Mouse (Mus musculus) forebrain, embryonic 10.5 days (tissue): ENCODE measurements around the gene Gm12253. TPM values are rescaled to one million over a fixed set of nuclear protein-coding genes. Genes with fewer than 3 reads are reported as not detected.

ENCODE experiments used
- DNase-seq: peaks from one replicate; pipeline ENCODE4 v3.0.0-alpha.2; 2017; ENCODE audit warnings: low spot score; ENCODE audit errors: extremely low spot score
- H3K27ac ChIP-seq: fragments of 300-500 bp; sonication (generic); 2 replicates; pipeline ENCODE4 v1.5.1; 2016; ENCODE audit warnings: mild to moderate bottlenecking
- H3K27me3 ChIP-seq: fragments of 300-500 bp; sonication (generic); 2 replicates; pipeline ENCODE4 v1.6.1; 2016; ENCODE audit warnings: mild to moderate bottlenecking; ENCODE audit not compliant: poor library complexity, severe bottlenecking
- H3K36me3 ChIP-seq: fragments of 300-500 bp; sonication (generic); replicated peaks from 2 replicates; pipeline ENCODE4 v1.6.1; 2016; ENCODE audit warnings: mild to moderate bottlenecking, moderate library complexity
- H3K4me1 ChIP-seq: fragments of 300-500 bp; sonication (generic); 2 replicates; pipeline ENCODE4 v1.6.1; 2016
- H3K4me3 ChIP-seq: fragments of 300-500 bp; sonication (generic); 2 replicates; pipeline ENCODE4 v1.5.1; 2016; ENCODE audit warnings: mild to moderate bottlenecking, moderate library complexity
- H3K9me3 ChIP-seq: fragments of 300-500 bp; sonication (generic); 2 replicates; pipeline ENCODE4 v1.6.1; 2016; ENCODE audit warnings: mild to moderate bottlenecking, moderate library complexity
- WGBS: fragments of 180-500 bp; shearing (Covaris S2); methylation state at CpG from one replicate; pipeline ENCODE4 v1.1.7; 2016; 5-methylcytosine and 5-hydroxymethylcytosine counted together
- polyA plus RNA-seq: library from polyadenylated mRNA; unstranded; fragments of >200 nt; fragmentation: Nextera tagmentation; extraction: Ambion mirVana; gene quantifications from 2 replicates; pipeline ENCODE4 v1.2.1, GENCODE M21; 2016

Gene Gm12253
- not detected in 2 replicates for polyA plus RNA-seq

GRCm38 (mm10) chr11:58432259-58432658, at the start of gene Gm12253:
Gene Gm12253 (plus strand): TSS chr11:58432559.
- Histone ChIP-seq H3K27me3 (no peaks in the 10 kb centered on the region), H3K36me3 (no peaks in the 10 kb centered on the region), H3K9me3 (no peaks in the 10 kb centered on the region), H3K4me3 (no peak within 1 kb of the TSS), H3K4me1 (no peaks in the 10 kb centered on the region), H3K27ac (no peak within 1 kb of the TSS)
- WGBS, result 92% methylated on average over 3 of the region's 3 CpGs
- no peak for DNase-seq

DNA sequence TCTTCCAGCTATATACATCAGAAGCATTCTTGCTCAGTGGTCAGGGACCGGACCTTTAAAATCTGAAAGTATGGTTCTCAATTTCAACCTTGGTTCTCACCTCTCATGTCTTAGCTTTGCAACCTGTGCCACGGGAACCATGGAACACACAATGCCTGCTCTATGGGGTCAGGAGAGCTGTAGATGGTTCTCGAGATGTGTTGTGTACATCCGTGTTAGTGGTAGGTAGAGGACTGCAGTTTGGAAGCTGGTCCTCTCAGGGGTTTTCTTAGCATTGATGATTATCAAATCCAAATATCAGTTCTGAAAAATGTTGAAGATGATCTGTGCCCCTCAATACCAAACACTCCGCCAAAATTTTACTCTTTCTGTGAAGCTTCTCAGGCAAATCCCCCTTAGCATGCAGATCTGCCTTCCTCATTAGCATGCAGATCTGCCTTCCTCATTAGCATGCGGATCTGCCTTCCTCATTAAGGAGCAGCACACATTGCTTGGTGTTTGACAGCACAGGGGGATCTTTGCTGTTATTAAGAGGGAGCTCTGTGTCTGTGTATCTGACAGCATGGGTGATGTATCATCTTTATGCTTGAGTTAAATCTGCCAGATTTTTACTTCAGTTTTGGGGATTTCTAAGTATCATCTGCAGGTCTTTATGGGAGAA, 32.2 kb upstream of the Gm12253 start:
- Histone ChIP-seq H3K9me3 (no peaks in the 10 kb centered on the region), H3K4me1 (peaks cover 20% of the 10 kb centered on the region), H3K27ac (peak overlapping the region; percentile 6; the same call in 1 of the 2 replicates), H3K4me3 (no peak overlapping the region), H3K36me3 (no peaks in the 10 kb centered on the region), H3K27me3 (no peaks in the 10 kb centered on the region)
- no peak for DNase-seq
- 53% methylated on average over 6 of the region's 6 CpGs for WGBS

GRCm38 (mm10) chr11:58400655-58401054, 31.7 kb upstream of the Gm12253 start:
- Histone ChIP-seq H3K4me1 (peaks cover 20% of the 10 kb centered on the region), H3K27me3 (no peaks in the 10 kb centered on the region), H3K9me3 (no peaks in the 10 kb centered on the region), H3K36me3 (no peaks in the 10 kb centered on the region), H3K27ac (0 out of 2 replicates have a peak overlapping the region, but pooled peaks have one; percentile 20), H3K4me3 (no peak overlapping the region)
- 58% methylated on average over 5 of the region's 5 CpGs for WGBS
- DNase-seq, result no peak

GRCm38 (mm10) chr11:58408066-58408465, 24.3 kb upstream of the Gm12253 start:
- H3K27ac ChIP-seq, result no peak overlapping the region
- DNase-seq, result no peak
- no peaks in the 10 kb centered on the region for H3K27me3 ChIP-seq
- no peak overlapping the region for H3K4me3 ChIP-seq
- H3K36me3 ChIP-seq, result no peaks in the 10 kb centered on the region
- WGBS, result 87% methylated on average over 3 of the region's 3 CpGs
- H3K9me3 ChIP-seq, result no peaks in the 10 kb centered on the region
- no peaks in the 10 kb centered on the region for H3K4me1 ChIP-seq

GRCm38 (mm10) chr11:58418336-58418735, 14.0 kb upstream of the Gm12253 start:
- WGBS, result 88% methylated on average over 3 of the region's 3 CpGs
- no peak overlapping the region for H3K27ac ChIP-seq
- no peaks in the 10 kb centered on the region for H3K4me1 ChIP-seq
- DNase-seq, result no peak
- no peaks in the 10 kb centered on the region for H3K9me3 ChIP-seq
- no peaks in the 10 kb centered on the region for H3K27me3 ChIP-seq
- H3K36me3 ChIP-seq, result no peaks in the 10 kb centered on the region
- H3K4me3 ChIP-seq, result no peak overlapping the region

- Histone ChIP-seq H3K4me3 (no peak within 1 kb of the TSS), H3K36me3 (no peaks in the 10 kb centered on the region), H3K9me3 (no peaks in the 10 kb centered on the region), H3K27ac (no peak within 1 kb of the TSS), H3K4me1 (no peaks in the 10 kb centered on the region), H3K27me3 (no peaks in the 10 kb centered on the region)
- DNase-seq, result no peak
- WGBS, result 71% methylated on average over 1 of the region's 1 CpGs
These were observed 11.5 kb upstream of the Gm12253 start, which contains the start of gene 1810065E05Rik for GRCm38 (mm10) chr11:58420815-58421214. Gene 1810065E05Rik (plus strand): TSS chr11:58421111.

- no peaks in the 10 kb centered on the region for H3K27me3 ChIP-seq
- WGBS, result 67% methylated on average over 5 of the region's 5 CpGs
These were observed 5.5 kb downstream of the Gm12253 start for GRCm38 (mm10) chr11:58437866-58438265.

DNA sequence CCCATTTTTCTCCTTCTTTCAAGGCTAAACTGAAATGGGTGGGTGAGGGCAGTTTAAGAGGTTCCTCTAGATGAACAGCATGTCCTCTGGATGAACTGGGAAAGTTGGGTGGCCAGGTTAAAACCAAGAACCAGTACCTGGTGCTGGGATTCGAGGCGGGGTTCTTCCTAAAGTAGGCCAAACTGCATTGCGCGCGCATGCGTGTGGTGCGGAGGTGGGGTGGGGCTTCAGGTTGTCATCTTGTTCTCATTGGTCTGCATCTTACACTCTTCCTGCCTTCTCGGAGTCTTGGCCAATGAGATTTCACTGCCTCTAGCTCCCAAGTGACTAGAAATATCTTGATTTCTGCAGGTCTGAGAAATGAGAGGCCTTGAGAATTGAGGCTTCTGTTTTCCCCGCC, 20.4 kb downstream of the Gm12253 start, which contains the start of gene Lypd9:
TSS of gene Lypd9 (minus strand) at position 165 of the 400 bp plus-strand sequence.
- H3K27me3 ChIP-seq, result no peaks in the 10 kb centered on the region
- H3K4me3 ChIP-seq, result no peak within 1 kb of the TSS
- no peaks in the 10 kb centered on the region for H3K36me3 ChIP-seq
- H3K27ac ChIP-seq, result no peak within 1 kb of the TSS
- peaks cover 4% of the 10 kb centered on the region; the same call in 1 of the 2 replicates for H3K9me3 ChIP-seq
- no peak for DNase-seq
- no peaks in the 10 kb centered on the region for H3K4me1 ChIP-seq
- WGBS, result 93% methylated on average over 9 of the region's 9 CpGs

More at GRCm38 (mm10) chr11:58437866-58438265, 5.5 kb downstream of the Gm12253 start:
- Histone ChIP-seq H3K9me3 (no peaks in the 10 kb centered on the region), H3K27ac (no peak overlapping the region), H3K4me3 (no peak overlapping the region), H3K36me3 (no peaks in the 10 kb centered on the region), H3K4me1 (no peaks in the 10 kb centered on the region)
- no peak for DNase-seq

- Histone ChIP-seq H3K27ac (no peak overlapping the region), H3K27me3 (no peaks in the 10 kb centered on the region), H3K9me3 (peaks cover 4% of the 10 kb centered on the region; the same call in 1 of the 2 replicates), H3K4me3 (no peak overlapping the region), H3K36me3 (no peaks in the 10 kb centered on the region), H3K4me1 (no peaks in the 10 kb centered on the region)
- 59% methylated on average over 4 of the region's 4 CpGs for WGBS
- DNase-seq, result no peak
These were observed 21.2 kb downstream of the Gm12253 start for GRCm38 (mm10) chr11:58453592-58453991.

DNA sequence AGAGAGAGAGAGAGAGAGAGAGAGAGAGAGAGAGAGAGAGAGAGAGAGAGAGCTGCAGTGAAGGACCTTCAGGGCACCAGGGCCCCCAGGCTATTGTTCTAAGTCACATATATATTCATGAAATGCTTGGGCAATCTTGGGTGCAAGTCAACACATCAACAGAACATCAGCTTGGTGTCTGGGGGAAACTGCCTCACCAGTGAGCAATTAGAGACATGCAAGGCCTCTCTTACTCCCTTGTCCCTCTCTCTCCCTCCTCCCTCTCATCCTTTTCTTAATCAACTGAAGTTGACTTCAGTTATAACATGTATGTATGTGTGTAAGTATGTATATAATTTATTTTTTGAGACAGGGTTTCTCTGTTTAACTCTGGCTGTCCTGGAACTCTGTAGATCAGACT, 29.8 kb downstream of the Gm12253 start, which contains the start of gene Olfr30:
TSS of gene Olfr30 (minus strand) at position 101 of the 400 bp plus-strand sequence.
- no peak within 1 kb of the TSS for H3K27ac ChIP-seq
- DNase-seq, result no peak
- no peaks in the 10 kb centered on the region for H3K27me3 ChIP-seq
- no peaks in the 10 kb centered on the region for H3K9me3 ChIP-seq
- no peaks in the 10 kb centered on the region for H3K4me1 ChIP-seq
- no peaks in the 10 kb centered on the region for H3K36me3 ChIP-seq
- H3K4me3 ChIP-seq, result no peak within 1 kb of the TSS

Other genes with a start within 250 kb of the Gm12253 start
- 1.2 and 1.7 TPM in 2 replicates for gene Igtp, start 233.0 kb upstream of the Gm12253 start, polyA plus RNA-seq
- gene Irgm2, start 232.9 kb upstream of the Gm12253 start, polyA plus RNA-seq, result 0.20 and 0.26 TPM in 2 replicates
- not detected in 2 replicates for gene 4930438A08Rik, start 157.8 kb upstream of the Gm12253 start, polyA plus RNA-seq
- gene Zfp692, start 125.5 kb upstream of the Gm12253 start, polyA plus RNA-seq, result 27.1 and 30.9 TPM in 2 replicates
- 23.9 and 24.1 TPM in 2 replicates for gene Zfp672, start 102.2 kb upstream of the Gm12253 start, polyA plus RNA-seq
- gene Sh3bp5l, start 101.8 kb upstream of the Gm12253 start, polyA plus RNA-seq, result 39.8 and 40.9 TPM in 2 replicates
- not detected in 2 replicates for gene Lypd8, start 53.5 kb upstream of the Gm12253 start, polyA plus RNA-seq
- gene 1810065E05Rik, start 11.4 kb upstream of the Gm12253 start, polyA plus RNA-seq, result not detected in 2 replicates
- gene Lypd9, start 20.4 kb downstream of the Gm12253 start, polyA plus RNA-seq, result not detected in 2 replicates
- gene Olfr30, start 29.7 kb downstream of the Gm12253 start, polyA plus RNA-seq, result not detected in 2 replicates
- gene Olfr332, start 60.0 kb downstream of the Gm12253 start, polyA plus RNA-seq, result not detected in 2 replicates
- gene Olfr331, start 70.0 kb downstream of the Gm12253 start, polyA plus RNA-seq, result not detected in 2 replicates
- gene Olfr330, start 102.3 kb downstream of the Gm12253 start, polyA plus RNA-seq, result not detected in 2 replicates
- gene Olfr329-ps, start 113.9 kb downstream of the Gm12253 start, polyA plus RNA-seq, result not detected in 2 replicates
- gene Olfr328, start 123.1 kb downstream of the Gm12253 start, polyA plus RNA-seq, result not detected in 2 replicates
- gene Olfr224, start 138.0 kb downstream of the Gm12253 start, polyA plus RNA-seq, result not detected in 2 replicates
- not detected in 2 replicates for gene Olfr325, start 145.2 kb downstream of the Gm12253 start, polyA plus RNA-seq
- not detected in 2 replicates for gene Olfr324, start 162.6 kb downstream of the Gm12253 start, polyA plus RNA-seq
- not detected in 2 replicates for gene 2210407C18Rik, start 183.5 kb downstream of the Gm12253 start, polyA plus RNA-seq
- not detected in 2 replicates for gene Olfr323, start 197.9 kb downstream of the Gm12253 start, polyA plus RNA-seq
- gene Trim58, start 207.9 kb downstream of the Gm12253 start, polyA plus RNA-seq, result 0.33 and 0.35 TPM in 2 replicates
- not detected in 2 replicates for gene Olfr322, start 226.2 kb downstream of the Gm12253 start, polyA plus RNA-seq
- gene Olfr320, start 248.5 kb downstream of the Gm12253 start, polyA plus RNA-seq, result not detected in 2 replicates